Comparison of ENCODE assay signal across 9 mouse cellular contexts in genomic region chr5:36291191-36291590, GRCm38 (mm10).
DNase-seq lines count a peak whose midpoint lies in the region; ATAC-seq and TF ChIP-seq lines count a peak whose summit lies in the region.
"Had no signal": no experiment of that assay in that cellular context is flagged by ENCODE, and none has a peak within 500 bp of the region (broad histone marks: within the 10 kb centered on the region; RNA-seq: fewer than 3 reads in every experiment).

No protein-coding gene starts in this region.

- H3K27ac ChIP-seq in liver, postnatal 0 days (ENCODE audit: low read depth) = no peak overlapping the region
- H3K27ac ChIP-seq: limb, embryonic 15.5 days had no signal

- no peak overlapping the region for H3K9ac ChIP-seq in liver, postnatal 0 days (replicated peaks)
- H3K9ac ChIP-seq: limb, embryonic 15.5 days had no signal

- DNase-seq in adrenal gland, adult (ENCODE audit: inconsistent age in 2 of 2, low spot score in 1 of 2) = peak; percentile 35 to 80
- no peak for DNase-seq in adrenal gland, adult 8-10 months
- DNase-seq in retina, embryonic 14.5 days (ENCODE audit: low spot score) = peak; percentile 49
- DNase-seq in retina, postnatal 1 day = no peak
- DNase-seq in liver, postnatal 0 days = peak; percentile 59
- peak; percentile 69 for DNase-seq in thymus, postnatal 14 days
- DNase-seq in left cerebral cortex, adult 8-10 months (ENCODE audit: low spot score in 2 of 2) = no peak
- DNase-seq in right cerebral cortex, adult 18-20 months = no peak

- peak; percentile 61 for TF ChIP-seq CTCF in liver, postnatal 0 days (IDR thresholded peaks at IDR 0.05; ENCODE audit: low read depth)

- no peaks in the 10 kb centered on the region for H3K36me3 ChIP-seq in liver, postnatal 0 days (replicated peaks; ENCODE audit: insufficient read depth, low read length)
- H3K36me3 ChIP-seq: limb, embryonic 15.5 days had no signal

- no peaks in the 10 kb centered on the region for H3K27me3 ChIP-seq in liver, postnatal 0 days (ENCODE audit: insufficient read depth, low read length)
- H3K27me3 ChIP-seq: limb, embryonic 15.5 days had no signal

- TF ChIP-seq EP300 in liver, postnatal 0 days (IDR thresholded peaks at IDR 0.05; ENCODE audit: low read depth) = no peak

- H3K4me2 ChIP-seq in liver, postnatal 0 days (ENCODE audit: low read depth, low read length) = no peak overlapping the region
- H3K4me2 ChIP-seq: limb, embryonic 15.5 days had no signal

- no peaks in the 10 kb centered on the region for H3K4me1 ChIP-seq in liver, postnatal 0 days (ENCODE audit: insufficient read depth)

- H3K9me3 ChIP-seq in liver, postnatal 0 days (ENCODE audit: low read length) = no peaks in the 10 kb centered on the region
- H3K9me3 ChIP-seq: limb, embryonic 15.5 days had no signal

- no peak overlapping the region for H3K4me3 ChIP-seq in liver, postnatal 0 days (ENCODE audit: low read depth, low read length)
- H3K4me3 ChIP-seq: limb, embryonic 15.5 days had no signal

- WGBS in liver, postnatal 0 days (ENCODE audit: insufficient replicate concordance) = 32% methylated on average over 5 of the region's 5 CpGs

- ATAC-seq in liver, postnatal 0 days = no peak

Comparison
In these comparisons a context has a peak if more than half of its experiments do, and no peak if none do; other contexts are left out.
1. DNase-seq: peak in adrenal gland, adult (2 of 2), retina, embryonic 14.5 days (single experiment), liver, postnatal 0 days (single experiment) and thymus, postnatal 14 days (single experiment); none in adrenal gland, adult 8-10 months (single experiment), retina, postnatal 1 day (single experiment), left cerebral cortex, adult 8-10 months (0 of 2) and right cerebral cortex, adult 18-20 months (single experiment).